Mouse (Mus musculus): ENCODE measurements around the gene Tmem56. TPM values are rescaled to one million over a fixed set of nuclear protein-coding genes. Genes with fewer than 3 reads are reported as not detected.

The Tmem56 gene
- polyA plus RNA-seq, 1 experiment, result not detected

GRCm38 (mm10) chr3:121250576-121251433, 32.1 kb downstream of the Tmem56 start:
- no peaks in the 10 kb centered on the region for H3K36me3 ChIP-seq (replicated peaks; ENCODE audit: low read length)
- H3K4me3 ChIP-seq (replicated peaks), result no peak overlapping the region
- H3K27me3 ChIP-seq (replicated peaks), result peaks cover 7% of the 10 kb centered on the region
- peaks cover 8% of the 10 kb centered on the region for H3K4me1 ChIP-seq
- no peaks in the 10 kb centered on the region for H3K9me3 ChIP-seq
- no peak for TF ChIP-seq GATA1 (IDR thresholded peaks at IDR 0.05; ENCODE audit: borderline replicate concordance, low read length)
- TF ChIP-seq FLI1 (IDR thresholded peaks at IDR 0.05; ENCODE audit: low read length), result no peak

DNA sequence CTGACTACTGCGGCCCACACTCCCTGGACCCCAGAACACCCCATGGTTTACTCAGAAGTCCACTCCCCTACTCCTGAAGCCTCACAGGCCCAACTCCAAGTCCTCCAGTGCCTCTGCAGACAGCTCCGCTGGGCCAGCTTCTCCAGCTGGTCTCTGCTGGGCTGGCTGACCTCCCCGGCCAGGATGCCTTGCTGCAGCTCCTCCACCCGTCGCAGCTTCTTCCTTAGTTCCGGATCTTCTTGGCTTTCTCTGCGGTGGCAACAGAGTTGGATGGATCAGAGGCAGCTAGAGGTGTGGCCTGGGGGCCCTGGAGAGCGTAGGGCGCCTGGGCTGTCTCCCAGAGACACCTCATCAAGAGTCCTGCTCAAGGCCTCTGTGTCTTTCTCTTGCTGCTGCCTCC, 32.9 kb downstream of the Tmem56 start:
- H3K27me3 ChIP-seq (replicated peaks), result peaks cover 5% of the 10 kb centered on the region
- no peaks in the 10 kb centered on the region for H3K36me3 ChIP-seq (replicated peaks; ENCODE audit: low read length)
- TF ChIP-seq GATA1 (IDR thresholded peaks at IDR 0.05; ENCODE audit: borderline replicate concordance, low read length) (no peak), FLI1 (IDR thresholded peaks at IDR 0.05; ENCODE audit: low read length) (no peak)
- no peak overlapping the region for H3K4me3 ChIP-seq (replicated peaks)
- H3K4me1 ChIP-seq, result peaks cover 8% of the 10 kb centered on the region
- H3K9me3 ChIP-seq, result no peaks in the 10 kb centered on the region

- H3K4me3 ChIP-seq (replicated peaks), result peak overlapping the region; percentile 68
- no peak for TF ChIP-seq FLI1 (IDR thresholded peaks at IDR 0.05; ENCODE audit: low read length)
- H3K9me3 ChIP-seq, result no peaks in the 10 kb centered on the region
- H3K36me3 ChIP-seq (replicated peaks; ENCODE audit: low read length), result no peaks in the 10 kb centered on the region
- H3K4me1 ChIP-seq, result peaks cover 24% of the 10 kb centered on the region
- peaks cover 11% of the 10 kb centered on the region for H3K27me3 ChIP-seq (replicated peaks)
Observed at GRCm38 (mm10) chr3:121242941-121243340, 40.0 kb downstream of the Tmem56 start.

GRCm38 (mm10) chr3:121242111-121242936, 40.6 kb downstream of the Tmem56 start:
- no peak overlapping the region for H3K4me3 ChIP-seq (replicated peaks)
- no peak for TF ChIP-seq GATA1 (IDR thresholded peaks at IDR 0.05; ENCODE audit: borderline replicate concordance, low read length)
- no peak for TF ChIP-seq FLI1 (IDR thresholded peaks at IDR 0.05; ENCODE audit: low read length)
- H3K4me1 ChIP-seq, result peaks cover 24% of the 10 kb centered on the region
- no peaks in the 10 kb centered on the region for H3K36me3 ChIP-seq (replicated peaks; ENCODE audit: low read length)
- H3K9me3 ChIP-seq, result no peaks in the 10 kb centered on the region
- H3K27me3 ChIP-seq (replicated peaks), result peaks cover 11% of the 10 kb centered on the region

GRCm38 (mm10) chr3:121240362-121241040, 42.4 kb downstream of the Tmem56 start:
- peaks cover 24% of the 10 kb centered on the region for H3K4me1 ChIP-seq
- H3K27me3 ChIP-seq (replicated peaks), result peaks cover 11% of the 10 kb centered on the region
- H3K9me3 ChIP-seq, result no peaks in the 10 kb centered on the region
- no peak overlapping the region for H3K4me3 ChIP-seq (replicated peaks)
- H3K36me3 ChIP-seq (replicated peaks; ENCODE audit: low read length), result no peaks in the 10 kb centered on the region
- no peak for TF ChIP-seq GATA1 (IDR thresholded peaks at IDR 0.05; ENCODE audit: borderline replicate concordance, low read length)
- no peak for TF ChIP-seq FLI1 (IDR thresholded peaks at IDR 0.05; ENCODE audit: low read length)

GRCm38 (mm10) chr3:121239096-121239495, 43.8 kb downstream of the Tmem56 start:
- Histone ChIP-seq H3K4me3 (replicated peaks) (no peak overlapping the region), H3K27me3 (replicated peaks) (peaks cover 11% of the 10 kb centered on the region), H3K36me3 (replicated peaks; ENCODE audit: low read length) (no peaks in the 10 kb centered on the region), H3K4me1 (peaks cover 24% of the 10 kb centered on the region), H3K9me3 (no peaks in the 10 kb centered on the region)
- no peak for TF ChIP-seq GATA1 (IDR thresholded peaks at IDR 0.05; ENCODE audit: borderline replicate concordance, low read length)
- no peak for TF ChIP-seq FLI1 (IDR thresholded peaks at IDR 0.05; ENCODE audit: low read length)

DNA sequence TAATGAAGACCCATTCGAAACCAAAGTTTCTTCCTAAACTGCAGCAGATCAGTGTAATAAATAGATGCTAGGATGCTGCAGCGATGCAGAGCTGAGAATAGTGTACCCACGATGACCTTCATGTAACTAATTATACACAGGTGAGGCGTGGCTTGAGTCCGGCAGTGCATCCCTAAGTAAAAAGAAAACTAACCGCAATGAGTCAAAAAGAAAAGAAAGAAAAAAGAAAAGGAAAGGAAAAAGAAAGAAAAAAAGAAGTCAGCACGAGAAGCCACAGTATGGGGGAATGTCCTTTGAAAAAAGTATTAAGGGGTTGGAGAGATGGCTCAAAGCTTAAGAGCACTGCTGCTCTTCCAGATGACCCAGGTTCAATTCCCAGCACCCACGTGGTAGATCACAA, 58.1 kb downstream of the Tmem56 start:
- Histone ChIP-seq H3K4me3 (replicated peaks) (no peak overlapping the region), H3K9me3 (no peaks in the 10 kb centered on the region), H3K4me1 (peaks cover 25% of the 10 kb centered on the region), H3K36me3 (replicated peaks; ENCODE audit: low read length) (no peaks in the 10 kb centered on the region), H3K27me3 (replicated peaks) (no peaks in the 10 kb centered on the region)
- no peak for TF ChIP-seq GATA1 (IDR thresholded peaks at IDR 0.05; ENCODE audit: borderline replicate concordance, low read length)

GRCm38 (mm10) chr3:121224185-121224584, 58.7 kb downstream of the Tmem56 start:
- Histone ChIP-seq H3K4me1 (peaks cover 31% of the 10 kb centered on the region), H3K27me3 (replicated peaks) (no peaks in the 10 kb centered on the region), H3K36me3 (replicated peaks; ENCODE audit: low read length) (no peaks in the 10 kb centered on the region), H3K9me3 (no peaks in the 10 kb centered on the region), H3K4me3 (replicated peaks) (no peak overlapping the region)
- TF ChIP-seq GATA1 (IDR thresholded peaks at IDR 0.05; ENCODE audit: borderline replicate concordance, low read length) (no peak), FLI1 (IDR thresholded peaks at IDR 0.05; ENCODE audit: low read length) (no peak)

- TF ChIP-seq FLI1 (IDR thresholded peaks at IDR 0.05; ENCODE audit: low read length) (no peak), GATA1 (IDR thresholded peaks at IDR 0.05; ENCODE audit: borderline replicate concordance, low read length) (no peak)
- H3K36me3 ChIP-seq (replicated peaks; ENCODE audit: low read length), result no peaks in the 10 kb centered on the region
- H3K27me3 ChIP-seq (replicated peaks), result no peaks in the 10 kb centered on the region
- H3K9me3 ChIP-seq, result no peaks in the 10 kb centered on the region
- H3K4me1 ChIP-seq, result peaks cover 43% of the 10 kb centered on the region
- no peak overlapping the region for H3K4me3 ChIP-seq (replicated peaks)
Observed at GRCm38 (mm10) chr3:121221987-121222386, 60.9 kb downstream of the Tmem56 start.
